Mouse (Mus musculus) kidney, adult 8-10 months (tissue): Measurements from ENCODE around the gene Dohh.

Source experiments
- DNase-seq, 2 experiments: peaks; one replicate each; pipeline ENCODE4 v3.0.0; 2022

Gene Dohh

DNA sequence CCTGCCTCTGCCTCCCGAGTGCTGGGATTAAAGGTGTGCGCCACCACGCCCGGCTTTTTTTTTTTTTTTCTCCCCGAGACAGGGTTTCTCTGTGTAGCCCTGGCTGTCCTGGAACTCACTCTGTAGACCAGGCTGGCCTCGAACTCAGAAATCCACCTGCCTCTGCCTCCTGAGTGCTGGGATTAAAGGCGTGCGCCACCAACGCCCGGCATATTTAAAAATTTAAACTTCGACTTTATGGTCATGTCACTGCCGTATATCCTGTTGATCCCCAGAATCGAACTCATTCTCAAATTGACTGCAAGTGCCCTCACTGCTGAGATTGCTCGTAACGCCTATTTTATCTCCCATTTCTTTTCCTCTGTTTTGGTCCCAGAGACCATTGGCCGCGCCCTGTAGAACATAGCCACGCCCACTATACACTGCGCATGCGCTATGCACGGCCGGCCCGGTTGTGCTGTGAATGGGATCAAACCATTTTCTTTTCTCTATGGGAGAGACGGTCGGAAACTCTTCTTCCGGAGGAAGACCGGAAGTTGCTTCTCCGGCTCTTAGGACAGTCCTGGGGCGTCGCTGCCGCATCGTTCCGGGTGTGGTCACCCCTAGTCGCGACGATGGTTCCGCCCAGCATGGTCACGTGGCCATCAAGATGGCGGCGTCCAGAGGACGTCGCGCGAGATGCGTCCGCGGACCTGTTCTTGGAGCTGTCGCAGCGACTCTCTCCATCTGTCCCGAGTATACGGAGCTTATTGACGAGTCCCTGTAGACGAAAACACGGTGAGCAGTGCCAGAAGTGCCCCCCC, at the start of gene Dohh, which contains the start of gene Gm48551:
Gene Dohh, plus strand, starts transcription at position 627 of the 803 bp plus-strand sequence.
Gene Gm48551, plus strand, starts transcription at position 665 of the 803 bp plus-strand sequence.
- peak; percentile 99 for DNase-seq

DNA sequence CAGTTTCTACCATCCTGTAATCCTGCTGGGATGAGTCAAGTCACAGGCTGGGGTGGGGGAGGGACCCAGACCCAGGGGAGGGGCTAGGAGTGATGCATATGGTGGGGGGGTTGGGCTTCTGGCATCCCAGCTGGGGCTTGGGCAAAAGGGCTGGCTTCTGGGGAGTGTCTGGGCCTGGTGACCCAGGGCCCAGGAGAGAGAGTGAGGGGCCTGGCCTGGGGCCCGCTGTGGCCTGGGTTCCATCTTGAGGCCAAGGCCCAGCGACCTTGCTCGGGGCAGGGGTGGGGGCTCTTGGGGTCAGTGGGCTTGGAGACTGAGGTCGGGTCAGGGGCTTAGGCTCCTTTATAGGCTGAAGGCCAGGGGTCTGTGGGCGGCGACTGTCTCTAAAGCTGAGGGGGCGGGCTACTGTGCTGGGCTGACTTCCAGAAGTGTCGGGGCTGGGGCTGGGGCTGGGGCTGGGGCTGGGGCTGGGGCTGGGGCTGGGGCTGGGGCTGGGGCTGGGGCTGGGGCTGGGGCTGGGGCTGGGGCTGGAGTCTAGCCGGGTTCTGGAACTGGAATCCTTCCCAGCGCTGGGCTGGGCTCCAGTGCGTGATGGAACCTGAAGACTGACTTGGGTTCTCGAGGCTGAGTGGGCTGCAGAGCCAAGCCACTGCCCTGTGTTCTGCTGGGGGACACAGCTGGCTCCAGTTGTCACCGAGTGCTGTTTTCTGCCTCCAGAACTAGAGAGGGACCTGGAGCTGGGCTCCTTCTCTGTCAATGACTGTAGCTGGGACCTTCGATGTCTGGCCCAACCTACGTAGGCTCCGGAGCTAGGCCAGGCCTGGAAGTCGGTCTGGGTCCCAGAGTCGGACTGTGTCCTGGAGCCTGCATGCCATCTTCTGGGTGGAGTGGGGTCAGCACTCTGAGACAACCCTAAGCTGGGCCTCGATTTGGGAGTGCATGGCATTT, 48.6 kb upstream of the Dohh start:
- DNase-seq = no peak

DNA sequence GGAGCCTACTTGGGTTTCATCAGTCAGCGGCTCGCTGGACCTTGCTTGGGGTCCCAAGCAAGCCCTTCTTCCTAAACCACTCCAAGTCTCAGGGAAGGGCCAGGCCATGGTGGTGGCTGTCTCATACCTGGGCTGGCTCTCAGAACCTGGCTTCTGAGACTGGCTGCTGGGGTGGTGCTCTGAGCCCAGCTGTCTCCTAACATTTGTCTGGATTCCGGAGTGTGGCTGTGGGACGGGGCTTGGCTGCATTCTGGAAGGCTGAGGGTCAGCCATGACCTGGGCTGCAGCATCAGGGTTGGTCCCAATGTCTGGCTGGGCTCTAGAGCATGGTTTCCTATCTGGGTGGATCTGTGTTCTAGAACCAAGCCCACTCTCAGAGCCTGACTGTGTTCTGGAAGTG, 47.7 kb upstream of the Dohh start:
- no peak for DNase-seq

DNA sequence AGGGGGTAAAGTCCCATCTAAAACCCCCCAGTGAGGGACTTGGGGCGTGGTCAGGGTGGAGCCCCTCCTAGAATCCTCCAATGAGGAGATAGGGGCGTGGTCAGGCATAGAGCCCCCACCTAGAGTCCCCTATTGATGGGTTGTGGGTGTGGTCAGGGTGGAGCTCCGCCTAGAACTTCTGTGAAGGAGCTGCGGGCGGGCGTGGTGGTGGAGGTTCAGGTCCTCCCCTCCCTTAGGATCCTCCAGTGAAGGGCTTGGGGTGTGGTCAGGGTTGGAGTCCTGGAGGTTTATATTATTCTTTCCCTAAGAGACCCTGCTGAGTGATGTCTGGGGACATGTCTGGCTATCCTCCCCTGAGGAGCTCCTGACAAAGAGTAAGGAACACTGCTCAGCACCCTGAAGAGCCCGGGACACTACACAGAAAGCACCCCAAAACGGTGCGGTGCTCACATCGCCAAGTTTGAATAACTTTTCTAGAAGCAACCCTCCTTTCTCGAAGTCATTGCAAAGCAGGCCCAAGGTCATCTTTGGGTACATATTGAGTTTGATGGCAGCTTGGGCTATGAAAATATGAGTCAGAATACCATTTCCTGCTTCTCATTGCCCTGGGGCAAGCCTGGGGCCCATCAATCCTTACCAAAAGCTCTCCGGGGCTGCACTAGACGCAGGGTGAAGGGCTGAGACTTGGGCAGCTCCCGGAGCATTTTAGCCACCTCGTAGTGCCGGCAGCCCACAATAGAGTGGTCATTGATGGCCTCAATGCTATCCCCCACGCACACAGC, 43.5 kb upstream of the Dohh start:
- DNase-seq = no peak

DNA sequence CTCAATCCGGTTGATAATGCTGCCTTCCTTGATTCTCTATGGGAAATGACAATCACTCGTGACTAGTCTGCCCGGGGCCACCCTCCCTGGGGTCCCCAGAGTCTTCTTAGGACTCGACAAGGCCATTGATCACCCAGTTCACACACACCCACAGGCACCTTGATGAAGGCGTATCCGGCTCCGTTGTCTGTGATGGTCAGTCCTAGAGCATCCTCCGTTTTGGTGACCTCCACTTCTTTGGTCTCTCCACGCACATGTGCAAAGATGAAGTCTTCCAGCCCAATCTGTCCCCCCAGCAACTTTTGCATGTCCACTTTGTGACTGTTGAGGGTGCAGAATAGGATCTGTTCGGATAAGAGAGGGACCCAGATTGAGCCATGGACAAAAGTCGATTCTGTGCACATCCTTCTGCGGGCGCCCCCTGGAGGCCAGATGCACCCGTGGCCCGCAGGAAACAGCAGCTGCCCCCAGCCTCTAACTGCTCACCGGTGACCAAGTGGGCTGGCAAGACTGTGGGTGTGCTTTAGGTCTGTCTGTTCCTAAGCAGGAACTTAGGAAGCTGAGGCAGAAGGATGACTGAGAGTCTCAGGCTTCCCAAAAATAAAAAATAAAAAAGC, 42.8 kb upstream of the Dohh start:
- peak in 1 of 2 experiments; percentile 73 for DNase-seq

DNA sequence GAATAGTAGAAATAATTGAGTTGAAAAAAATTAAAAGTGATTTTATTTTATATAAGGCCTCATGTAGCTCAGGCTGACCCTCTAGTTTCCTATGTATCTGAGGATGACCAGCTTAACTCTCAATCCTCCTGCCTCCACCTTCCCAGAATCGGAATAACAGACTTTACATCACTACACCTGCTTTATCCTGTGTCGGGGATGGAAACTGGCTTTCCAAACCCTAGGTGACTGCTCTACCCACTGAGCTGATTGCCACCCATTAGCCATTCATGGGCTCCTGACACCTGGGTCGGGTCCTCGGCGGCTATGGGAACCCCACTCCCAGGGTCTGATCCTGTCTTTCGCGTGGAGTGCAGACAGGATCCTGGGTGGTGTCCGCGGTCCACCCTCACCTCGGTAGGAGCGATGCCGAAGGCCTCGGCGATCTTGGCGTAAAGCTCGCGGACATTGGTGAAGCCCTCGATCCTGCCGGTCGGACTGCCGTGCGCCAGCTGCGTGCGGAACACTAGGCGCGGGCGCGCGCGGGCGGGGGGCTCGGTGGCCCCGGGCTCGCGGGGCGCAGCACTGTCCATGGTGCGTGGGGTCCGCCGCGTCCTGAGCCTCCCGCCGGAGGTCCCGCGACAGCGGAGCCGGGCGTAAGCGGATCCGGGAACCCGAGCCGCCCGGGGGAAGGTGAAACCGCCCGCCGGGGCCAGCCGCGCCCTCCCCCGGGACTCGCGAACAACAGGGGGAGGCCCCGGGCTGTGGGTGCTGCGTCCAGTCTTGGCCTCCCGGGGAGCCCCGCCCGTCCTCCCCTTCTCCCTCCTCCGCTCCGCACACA, 41.3 kb upstream of the Dohh start, which contains the start of gene Gipc3:
Gene Gipc3, minus strand, starts transcription at position 581 of the 820 bp plus-strand sequence.
- no peak for DNase-seq

DNA sequence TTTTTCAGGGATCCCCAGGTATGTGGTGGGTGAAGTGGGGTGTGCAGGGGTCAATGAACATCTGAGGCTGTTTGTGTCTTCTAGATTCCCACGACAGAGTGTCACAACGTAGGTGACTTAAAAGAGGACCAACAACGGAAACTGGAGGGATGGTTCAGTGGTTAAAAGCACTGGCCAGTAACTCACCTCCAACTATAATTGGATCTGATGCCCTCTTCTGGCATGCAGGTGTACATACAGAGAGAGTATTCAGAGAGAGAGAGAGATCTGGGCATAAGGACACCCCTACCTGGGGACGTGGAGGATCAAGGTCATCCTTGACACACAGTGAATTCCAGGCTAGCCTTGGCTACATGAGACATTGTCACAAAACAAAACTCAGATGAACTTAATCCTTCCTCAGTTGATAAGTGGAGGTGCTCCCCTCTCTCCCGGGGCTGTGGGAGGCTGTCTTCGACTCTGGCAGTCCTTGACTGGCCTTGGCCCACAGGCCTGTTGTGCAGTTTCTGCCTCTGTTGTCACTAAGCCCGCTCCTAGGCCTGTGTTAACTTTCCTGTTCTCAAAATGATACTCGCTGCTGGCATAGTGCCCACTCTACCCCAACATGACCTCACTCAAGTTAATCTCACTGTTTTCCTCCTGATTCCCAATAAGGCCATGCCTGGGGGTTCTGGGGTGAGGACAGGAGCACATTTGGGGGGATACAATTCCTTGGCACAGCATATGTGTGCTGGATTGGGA, 39.6 kb upstream of the Dohh start:
- DNase-seq = no peak

DNA sequence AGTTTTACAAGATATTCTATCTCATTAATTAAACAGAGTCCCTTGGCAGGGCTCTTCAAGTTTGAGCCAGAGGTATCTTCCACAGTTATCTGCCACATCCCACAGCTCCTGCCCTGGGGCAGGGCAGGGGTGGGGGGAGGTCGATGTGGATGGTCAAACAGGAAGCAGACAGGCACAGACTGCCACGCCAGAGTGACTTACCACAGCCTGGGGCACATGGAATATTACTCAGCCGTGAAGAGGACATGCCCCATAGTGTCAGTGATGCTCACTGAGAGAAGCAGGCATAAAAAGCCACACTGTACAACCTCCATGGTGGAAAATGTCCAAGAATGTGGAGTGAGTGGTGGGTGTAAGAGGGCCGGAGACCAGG, 39.1 kb upstream of the Dohh start:
- DNase-seq = no peak

DNA sequence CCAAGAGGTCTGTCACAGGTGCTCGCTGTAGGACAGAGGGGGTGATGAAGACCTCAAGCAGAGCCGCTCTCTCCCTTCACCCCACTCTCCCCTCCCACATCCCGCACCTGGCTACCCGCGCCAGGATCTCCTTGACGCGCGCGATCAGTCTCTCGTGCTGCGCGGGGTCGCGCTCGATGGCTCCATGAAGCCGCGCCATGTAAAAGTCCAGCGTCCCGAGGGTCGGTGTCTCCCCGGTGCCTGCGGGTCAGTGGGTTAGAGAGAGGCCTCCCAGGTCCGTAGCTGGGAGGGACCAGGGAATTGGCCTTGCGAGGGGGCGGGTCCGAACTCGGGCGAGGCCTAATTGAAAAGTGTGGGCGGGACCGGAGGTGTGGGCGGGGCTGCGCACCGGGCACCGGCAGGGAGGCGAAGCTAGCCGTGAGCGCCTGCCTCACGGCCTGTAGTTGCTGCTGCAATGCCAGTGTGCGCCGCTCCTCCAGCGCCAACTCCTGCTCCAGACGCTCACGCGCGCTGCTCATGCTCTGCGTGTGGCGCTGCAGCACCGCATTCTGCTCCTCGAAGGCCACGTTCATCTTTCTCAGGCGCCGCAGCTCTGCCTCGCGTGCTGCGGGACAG, 37.7 kb upstream of the Dohh start:
- peak; percentile 83 to 84 for DNase-seq

DNA sequence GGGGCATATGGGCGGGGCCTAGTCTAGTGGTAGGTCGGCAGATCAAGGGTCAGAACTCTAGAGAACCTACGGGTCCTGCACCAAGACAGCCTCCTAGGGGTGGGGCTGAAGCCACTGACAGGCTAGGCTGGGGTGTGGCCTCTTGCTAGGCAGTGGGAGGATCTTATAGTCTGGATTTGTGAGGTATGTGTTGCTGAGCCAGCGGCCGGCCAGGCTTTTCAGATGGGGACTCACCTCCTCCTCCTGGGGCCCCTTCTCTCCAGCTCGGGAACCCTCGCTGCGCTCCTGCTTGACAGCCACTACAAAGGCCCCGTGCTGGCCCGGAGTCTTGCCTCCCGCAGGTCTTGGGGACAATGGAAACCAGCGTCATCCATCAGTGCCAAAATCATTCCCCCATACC, 35.1 kb upstream of the Dohh start:
- peak; percentile 71 to 79 for DNase-seq

DNA sequence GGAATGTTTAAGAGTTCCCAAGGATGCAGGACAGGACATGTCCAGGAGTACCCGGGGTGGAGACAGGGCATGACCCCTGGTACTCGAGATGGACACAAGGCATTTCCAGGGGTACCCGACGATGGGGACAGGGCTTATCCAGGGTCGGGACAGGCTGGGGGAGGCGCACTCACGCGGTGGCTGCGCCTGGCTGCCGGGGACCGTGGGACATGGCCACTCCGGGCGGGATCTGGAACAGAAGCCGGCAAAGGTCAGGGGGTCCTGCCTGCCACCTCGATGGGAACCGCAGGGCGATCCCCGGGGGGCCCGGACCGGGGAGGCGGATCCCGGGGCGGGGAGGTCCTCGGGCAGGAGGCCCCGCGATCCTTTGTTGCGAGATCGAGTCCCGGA, 34.3 kb upstream of the Dohh start:
- DNase-seq = no peak

DNA sequence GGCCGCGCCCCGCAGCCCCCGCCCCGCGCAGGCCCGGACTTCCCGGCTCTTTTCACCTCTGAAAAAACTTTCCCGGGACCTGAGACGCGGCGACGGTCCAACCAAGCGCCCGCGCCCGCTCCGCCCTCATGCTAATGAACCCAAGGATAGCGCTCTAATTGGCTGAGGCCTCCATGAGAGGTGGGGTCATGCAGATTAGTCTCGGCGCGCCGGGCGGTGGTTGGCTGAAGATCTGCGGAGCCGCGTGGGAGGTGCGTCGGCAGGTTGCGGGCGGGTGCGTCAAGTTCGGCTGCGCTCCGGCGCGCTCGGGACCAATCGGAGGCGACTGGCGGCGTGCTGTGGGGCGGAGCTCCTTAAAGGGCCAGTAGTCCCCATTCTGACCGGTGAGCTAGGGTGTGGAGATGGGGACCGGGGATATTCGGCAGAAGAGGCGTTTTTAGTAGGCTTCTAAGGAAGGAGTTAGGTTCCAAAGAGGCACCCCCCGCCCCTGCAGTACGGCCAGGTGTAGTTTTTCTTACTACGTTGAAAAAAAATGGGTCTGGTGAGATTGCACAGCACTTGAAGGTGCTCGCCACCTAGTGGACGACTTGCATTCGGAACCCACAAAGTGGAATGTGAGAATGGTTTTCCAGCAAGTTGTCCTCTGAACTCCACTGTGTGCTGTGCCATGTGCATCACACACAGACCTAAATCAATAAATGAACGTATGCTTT, 33.7 kb upstream of the Dohh start, which contains the start of gene Hmg20b:
Gene Hmg20b, minus strand, starts transcription at position 130 of the 713 bp plus-strand sequence.
- peak; percentile 99 for DNase-seq

DNA sequence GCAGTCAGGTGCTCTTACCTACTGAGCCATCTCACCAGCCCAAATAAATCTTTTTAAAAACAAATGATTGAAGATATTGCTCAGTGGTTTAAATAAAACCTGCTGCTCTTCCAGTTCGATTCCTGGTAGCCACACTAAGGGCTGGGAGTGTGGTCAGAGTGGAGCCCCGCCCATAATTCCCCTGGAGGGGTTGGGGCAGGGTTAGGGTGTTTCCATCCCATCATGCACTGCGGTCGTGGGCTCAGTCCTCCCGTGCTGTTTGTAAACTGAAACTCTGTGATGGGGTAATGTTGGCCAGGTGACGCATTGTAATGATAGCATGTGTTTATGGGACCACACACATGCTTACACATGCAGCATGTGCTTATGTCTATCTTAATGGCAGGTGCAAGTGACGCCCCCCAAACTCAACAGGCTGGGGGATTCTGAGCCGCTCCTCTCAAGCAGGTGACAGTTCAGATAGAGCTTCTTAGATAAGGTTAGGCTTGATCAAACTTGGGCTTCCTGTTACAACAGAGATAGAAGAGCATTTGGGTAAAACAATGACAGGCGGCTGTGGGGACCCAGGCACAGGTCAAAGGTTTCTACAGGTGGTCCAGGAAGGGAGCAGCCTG, 32.4 kb upstream of the Dohh start:
- DNase-seq = no peak

DNA sequence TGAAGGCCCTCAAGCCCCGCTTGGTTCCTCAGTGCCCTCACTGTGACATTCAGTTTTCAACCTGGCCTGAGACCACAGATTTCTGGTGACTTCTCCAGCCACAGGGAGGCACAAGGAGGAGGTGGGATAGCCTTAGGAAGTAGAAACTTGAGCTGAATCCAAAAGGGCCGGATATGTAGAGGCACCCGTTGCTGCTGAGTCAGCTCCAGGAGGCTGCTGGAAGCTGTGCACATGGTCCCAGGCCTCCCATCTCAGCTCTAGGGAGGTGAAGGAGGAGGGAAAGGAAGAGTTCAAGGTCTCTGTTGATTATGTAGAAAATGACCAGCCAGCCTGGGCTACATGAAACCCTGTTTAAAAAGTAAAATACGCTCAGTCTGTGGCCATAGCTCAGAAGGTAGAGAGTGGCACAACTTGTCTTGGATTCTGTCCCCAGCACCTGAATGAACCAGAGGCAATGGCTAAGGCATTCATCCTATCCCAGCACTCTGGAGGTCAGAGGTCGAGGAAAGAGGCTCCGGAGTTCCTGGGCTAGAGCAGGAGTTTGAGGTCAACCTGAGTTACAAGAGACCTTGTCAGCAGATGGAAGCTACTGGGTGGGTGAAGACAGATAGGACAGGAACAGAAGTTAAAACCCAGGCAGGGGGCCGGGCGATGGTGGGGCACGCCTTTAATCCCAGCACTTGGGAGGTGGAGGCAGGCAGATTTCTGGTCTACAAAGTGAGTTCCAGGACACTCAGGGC, 29.3 kb upstream of the Dohh start:
- DNase-seq = no peak

DNA sequence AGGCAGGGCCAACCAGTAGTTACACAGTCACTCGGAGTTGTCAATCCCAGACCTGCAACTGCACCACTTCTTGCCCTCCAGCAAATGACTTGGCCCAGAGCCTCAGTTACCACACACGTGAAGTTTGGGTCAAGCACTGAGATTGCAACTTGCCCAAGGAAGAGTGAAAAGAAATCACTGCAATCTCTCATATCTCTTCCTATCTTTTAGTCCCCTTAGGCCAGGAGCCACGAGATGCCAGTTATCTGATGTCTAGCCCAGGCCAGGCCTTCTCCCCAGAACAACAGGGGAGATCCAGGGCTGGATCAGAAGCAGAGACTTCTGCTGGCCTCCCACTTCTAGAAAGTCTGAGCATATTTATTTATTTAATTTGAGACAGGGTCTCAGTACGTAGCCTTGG, 28.7 kb upstream of the Dohh start:
- no peak for DNase-seq

DNA sequence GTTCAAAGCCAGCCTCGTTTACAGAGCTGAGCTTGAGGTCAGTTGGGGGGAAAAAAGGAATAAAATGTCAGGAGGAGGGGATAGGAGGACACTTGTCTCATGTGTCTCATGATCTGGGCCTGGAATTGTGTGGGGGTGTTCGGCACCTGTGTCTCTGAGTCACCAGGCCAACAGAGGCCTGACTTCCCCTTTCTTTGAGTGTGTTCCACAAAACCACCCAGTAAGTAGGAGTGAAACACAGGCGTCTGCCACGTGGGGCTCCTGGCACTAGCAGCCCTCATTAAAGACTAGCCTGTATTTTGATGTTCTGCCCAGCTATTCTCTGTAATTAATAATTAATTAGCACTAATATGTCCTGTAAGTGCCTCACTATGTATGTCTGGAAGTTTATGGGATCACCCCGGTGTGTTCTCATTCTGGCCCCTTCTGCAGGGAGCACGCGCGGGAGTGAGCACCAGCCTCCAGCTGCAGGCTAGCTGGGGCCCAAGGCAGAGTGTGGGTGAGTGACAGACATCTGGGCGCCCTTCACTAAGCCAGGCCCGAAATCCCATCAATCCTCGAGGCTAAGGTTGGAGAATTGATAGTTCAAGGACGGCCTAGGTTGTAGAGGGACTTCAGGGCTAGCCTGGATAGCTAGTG, 27.8 kb upstream of the Dohh start:
- DNase-seq = peak in 1 of 2 experiments; percentile 57

DNA sequence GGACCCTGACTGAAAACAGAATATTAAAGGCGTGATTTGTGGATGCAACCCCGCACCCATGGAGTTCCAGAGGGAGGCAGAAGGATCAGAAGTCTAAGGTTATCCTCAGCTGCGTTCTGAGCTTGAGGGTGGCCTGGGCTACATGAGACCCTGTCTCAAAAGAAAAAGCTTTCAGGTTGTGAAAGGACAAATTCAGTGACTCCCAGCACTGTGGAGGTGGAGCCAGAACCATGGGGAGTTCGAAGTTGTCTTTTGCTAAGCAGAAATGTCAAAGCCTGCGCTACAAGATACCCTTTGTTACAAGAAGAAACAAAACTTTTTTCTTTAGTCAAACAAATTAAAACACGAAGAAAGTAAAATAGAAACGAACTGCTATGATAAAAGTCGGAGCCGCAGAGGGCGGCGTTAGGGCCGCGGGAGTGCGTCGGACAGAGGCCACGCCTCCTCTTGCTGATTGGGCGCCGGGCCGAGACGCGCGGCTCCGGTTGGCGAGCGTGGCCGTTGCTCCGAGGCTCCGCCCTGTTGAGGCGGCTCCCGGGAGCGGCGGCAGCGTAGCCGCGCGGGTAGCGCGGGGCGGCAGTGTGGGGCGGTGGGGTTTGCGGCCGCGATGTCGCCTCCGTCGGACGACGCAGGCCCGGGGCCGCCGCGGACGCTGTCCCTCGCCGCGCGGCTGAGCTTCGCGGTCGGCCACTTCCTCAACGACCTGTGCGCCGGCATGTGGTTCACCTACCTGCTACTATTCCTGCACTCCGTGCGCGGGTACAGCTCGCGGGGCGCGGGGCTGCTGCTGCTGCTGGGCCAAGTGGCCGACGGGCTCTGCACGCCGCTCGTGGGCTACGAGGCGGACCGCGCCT, 27.0 kb upstream of the Dohh start, which contains the start of gene Mfsd12:
Gene Mfsd12, plus strand, starts transcription at position 501 of the 854 bp plus-strand sequence.
- peak; percentile 88 to 90 for DNase-seq
